Mouse (Mus musculus): ENCODE results near the gene Nsun3. TPM values are rescaled to one million over a fixed set of nuclear protein-coding genes. Genes with fewer than 3 reads are reported as not detected.

Gene Nsun3
- polyA plus RNA-seq, 1 experiment: 4.0 TPM

- no peak overlapping the region for H3K4me3 ChIP-seq (ENCODE audit: low read depth, low read length)
- no peaks in the 10 kb centered on the region for H3K36me3 ChIP-seq (ENCODE audit: control insufficient read depth, insufficient read depth, low read length)
- WGBS: 82% methylated on average over 8 of the region's 8 CpGs
- TF ChIP-seq CTCF (IDR thresholded peaks at IDR 0.05; ENCODE audit: extremely low read depth, insufficient read length, insufficient replicate concordance, low read depth, low read length) (no peak), POLR2A (IDR thresholded peaks at IDR 0.05; ENCODE audit: low read depth, low read length) (no peak)
- H3K27ac ChIP-seq (ENCODE audit: insufficient read depth, low read depth, low read length): no peak overlapping the region
- H3K27me3 ChIP-seq (ENCODE audit: control insufficient read depth, insufficient read depth, low read length): no peaks in the 10 kb centered on the region
- no peaks in the 10 kb centered on the region for H3K4me1 ChIP-seq (ENCODE audit: control insufficient read depth, insufficient read depth, insufficient read length, low read length)
Observed at GRCm38 (mm10) chr16:62690436-62690835, 96.2 kb downstream of the Nsun3 start.

GRCm38 (mm10) chr16:62686073-62686472 is 100.5 kb downstream of the Nsun3 start:
- Histone ChIP-seq H3K4me1 (ENCODE audit: control insufficient read depth, insufficient read depth, insufficient read length, low read length) (no peaks in the 10 kb centered on the region), H3K27ac (ENCODE audit: insufficient read depth, low read depth, low read length) (no peak overlapping the region), H3K36me3 (ENCODE audit: control insufficient read depth, insufficient read depth, low read length) (no peaks in the 10 kb centered on the region), H3K4me3 (ENCODE audit: low read depth, low read length) (no peak overlapping the region), H3K27me3 (ENCODE audit: control insufficient read depth, insufficient read depth, low read length) (no peaks in the 10 kb centered on the region)
- TF ChIP-seq CTCF (IDR thresholded peaks at IDR 0.05; ENCODE audit: extremely low read depth, insufficient read length, insufficient replicate concordance, low read depth, low read length) (no peak), POLR2A (IDR thresholded peaks at IDR 0.05; ENCODE audit: low read depth, low read length) (no peak)
- WGBS: 67% methylated on average over 2 of the region's 2 CpGs

- Histone ChIP-seq H3K27me3 (ENCODE audit: control insufficient read depth, insufficient read depth, low read length) (no peaks in the 10 kb centered on the region), H3K36me3 (ENCODE audit: control insufficient read depth, insufficient read depth, low read length) (no peaks in the 10 kb centered on the region), H3K27ac (ENCODE audit: insufficient read depth, low read depth, low read length) (no peak overlapping the region), H3K4me3 (ENCODE audit: low read depth, low read length) (no peak overlapping the region), H3K4me1 (ENCODE audit: control insufficient read depth, insufficient read depth, insufficient read length, low read length) (no peaks in the 10 kb centered on the region)
- no peak for TF ChIP-seq POLR2A (IDR thresholded peaks at IDR 0.05; ENCODE audit: low read depth, low read length)
- no peak for TF ChIP-seq CTCF (IDR thresholded peaks at IDR 0.05; ENCODE audit: extremely low read depth, insufficient read length, insufficient replicate concordance, low read depth, low read length)
- WGBS: 70% methylated on average over 4 of the region's 4 CpGs
Observed at GRCm38 (mm10) chr16:62685494-62685893, 101.1 kb downstream of the Nsun3 start.

Other genes starting within 250 kb of the Nsun3 start
- 0.04 TPM in 1 of 2 replicates, not detected in the other for gene Stx19, start 27.9 kb upstream of the Nsun3 start, polyA plus RNA-seq (2012; rRNA removed)
- gene Arl13b, start 60.2 kb upstream of the Nsun3 start, polyA plus RNA-seq (2012; rRNA removed): 0.81 and 4.9 TPM in 2 replicates
- gene Pros1, start 67.5 kb upstream of the Nsun3 start, polyA plus RNA-seq (2012; rRNA removed): 1.9 and 2.4 TPM in 2 replicates